Mouse (Mus musculus) erythroblast, embryonic 14.5 days (primary cell): ENCODE results near the gene Abca13. TPM values are rescaled to one million over a fixed set of nuclear protein-coding genes. Genes with fewer than 3 reads are reported as not detected.
"Not testable (repeated sequence)": the region's sequence is repeated elsewhere in the genome, so short reads cannot be mapped to it uniquely, and the experiment has no call there.

Experiments used
- H3K27me3 ChIP-seq: 2 replicates; pipeline ENCODE4 v1.6.1; 2012; ENCODE audit warnings: inconsistent platforms; ENCODE audit not compliant: control insufficient read depth
- H3K36me3 ChIP-seq: 2 replicates; pipeline ENCODE4 v1.6.1; 2012; ENCODE audit warnings: mild to moderate bottlenecking, inconsistent platforms; ENCODE audit not compliant: control insufficient read depth
- H3K4me1 ChIP-seq: 2 replicates; pipeline ENCODE4 v1.6.1; 2012; ENCODE audit warnings: inconsistent platforms; ENCODE audit not compliant: control insufficient read depth
- H3K4me3 ChIP-seq: replicated peaks from 2 replicates; pipeline ENCODE3; 2012; ENCODE audit warnings: moderate library complexity, mild to moderate bottlenecking, inconsistent platforms
- H3K9me3 ChIP-seq: 2 replicates; pipeline ENCODE4 v1.6.1; 2012; ENCODE audit warnings: low read length, inconsistent platforms, mixed read lengths; ENCODE audit not compliant: control insufficient read depth
- GATA1 ChIP-seq: IDR thresholded peaks from 2 replicates; pipeline ENCODE4 v1.6.1; 2012; ENCODE audit warnings: low read length, inconsistent platforms, mixed read lengths
- TAL1 ChIP-seq: IDR thresholded peaks from 3 replicates; pipeline ENCODE4 v1.6.1; 2012; ENCODE audit warnings: low read length, inconsistent platforms, mixed read lengths
- polyA plus RNA-seq: library from polyadenylated mRNA; stranded (reverse); fragments of >175 nt; gene quantifications from 2 replicates; pipeline ENCODE4 v1.2.3, GENCODE M21; 2012

Gene Abca13
- polyA plus RNA-seq, 1 experiment, result not detected

DNA sequence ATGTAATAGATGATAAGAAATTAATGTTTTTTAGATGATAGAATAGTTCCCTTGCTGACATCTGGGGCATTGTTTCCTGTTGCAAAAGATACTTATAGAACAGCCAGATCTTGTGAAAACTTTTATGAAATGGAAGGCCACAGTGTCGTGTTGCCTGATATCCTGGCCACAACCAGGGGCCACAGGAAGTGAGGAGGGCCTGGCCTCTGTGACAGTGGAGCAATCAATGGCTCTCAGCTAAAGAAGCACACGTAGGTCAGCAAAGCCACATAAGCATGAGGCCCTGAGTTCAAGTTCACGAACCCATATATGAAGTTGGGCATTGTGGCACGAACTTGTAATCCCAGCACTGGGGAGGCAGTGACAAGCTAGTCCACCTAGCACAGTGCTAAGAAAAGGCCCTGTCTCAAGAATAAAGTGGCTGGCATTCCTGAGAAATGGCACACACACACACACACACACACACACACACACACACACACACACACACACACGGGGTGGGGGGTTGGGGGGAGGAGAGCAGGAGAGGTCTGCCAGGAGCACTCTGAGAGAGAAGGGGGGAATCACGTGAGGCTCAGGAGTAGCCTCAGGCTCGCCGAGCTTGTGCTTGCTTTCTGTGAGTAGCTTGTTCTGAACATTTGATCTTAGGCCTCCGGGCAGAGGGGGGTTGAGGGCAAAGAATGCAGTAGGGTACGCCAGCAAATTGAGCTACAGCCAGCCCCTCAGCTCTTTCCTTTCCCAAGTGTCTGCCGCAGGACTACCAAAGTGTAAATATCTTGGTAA lies 779 bp upstream of the Abca13 start:
- Histone ChIP-seq H3K4me1 (no peaks in the 10 kb centered on the region), H3K9me3 (peaks cover 3% of the 10 kb centered on the region; the same call in 1 of the 2 replicates), H3K4me3 (no peak overlapping the region), H3K36me3 (no peaks in the 10 kb centered on the region), H3K27me3 (no peaks in the 10 kb centered on the region)
- TF ChIP-seq GATA1, result no peak
- TF ChIP-seq TAL1, result no peak

DNA sequence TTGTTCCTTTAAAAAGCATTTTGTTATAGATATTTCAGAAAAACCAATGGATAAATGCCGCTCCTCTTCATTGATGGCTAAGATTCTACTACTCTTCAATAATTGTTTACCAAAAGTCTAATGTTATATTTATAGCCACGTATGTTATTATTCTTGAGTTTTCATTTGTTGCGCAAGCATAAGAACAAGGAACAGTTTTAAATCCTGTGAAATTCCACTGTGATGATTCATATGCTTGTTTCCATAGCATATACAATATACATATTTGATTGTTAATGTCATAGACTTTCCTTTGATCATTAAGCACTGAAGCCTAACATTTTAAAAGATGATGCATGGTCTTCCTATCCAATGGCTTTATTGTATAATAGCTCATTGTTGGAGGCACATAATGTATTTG lies 3.1 kb downstream of the Abca13 start:
- H3K4me3 ChIP-seq, result no peak overlapping the region
- TF ChIP-seq GATA1 (no peak), TAL1 (no peak)
- no peaks in the 10 kb centered on the region for H3K27me3 ChIP-seq
- H3K36me3 ChIP-seq, result no peaks in the 10 kb centered on the region
- H3K9me3 ChIP-seq, result no peaks in the 10 kb centered on the region
- H3K4me1 ChIP-seq, result no peaks in the 10 kb centered on the region

DNA sequence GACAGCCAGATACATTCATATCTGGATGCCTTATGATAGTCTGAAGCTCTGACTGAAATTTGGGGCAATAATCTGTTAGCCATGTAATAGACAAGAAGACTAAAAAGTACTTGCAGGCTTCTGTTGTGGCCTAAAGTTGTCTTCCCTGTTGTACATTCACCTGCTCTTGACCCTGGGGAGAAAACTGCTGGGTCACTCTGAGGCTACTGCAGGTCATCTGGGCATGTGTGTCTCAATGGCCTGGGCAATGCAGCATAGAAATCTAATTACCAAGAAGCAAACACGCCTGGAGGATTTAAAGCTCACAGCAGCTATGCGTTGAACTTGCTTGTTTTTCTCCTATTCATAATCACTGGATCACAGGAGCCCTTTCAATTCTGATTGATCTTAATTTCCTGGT lies 8.1 kb downstream of the Abca13 start:
- Histone ChIP-seq H3K4me3 (no peak overlapping the region), H3K4me1 (no peaks in the 10 kb centered on the region), H3K9me3 (no peaks in the 10 kb centered on the region), H3K36me3 (no peaks in the 10 kb centered on the region), H3K27me3 (no peaks in the 10 kb centered on the region)
- no peak for TF ChIP-seq TAL1
- no peak for TF ChIP-seq GATA1

DNA sequence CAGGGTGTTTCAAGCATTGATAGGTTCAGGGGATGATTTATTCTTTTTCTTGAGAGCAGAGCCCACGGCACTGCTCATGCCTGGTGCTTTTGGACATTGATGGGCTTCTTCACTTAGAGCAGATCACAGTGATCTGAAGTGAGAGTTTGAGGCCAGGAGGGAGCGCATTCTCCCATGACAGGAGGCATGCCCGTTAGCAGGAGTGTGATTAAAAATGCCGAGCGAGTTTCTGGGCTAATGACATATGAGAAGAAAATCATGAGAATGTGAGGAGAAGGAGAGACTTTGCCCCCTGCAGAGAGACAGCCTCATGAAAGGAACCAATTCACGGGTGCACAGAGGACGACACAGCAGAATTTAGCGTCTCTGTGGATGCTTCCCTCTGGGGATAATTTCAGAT lies 19.0 kb downstream of the Abca13 start:
- Histone ChIP-seq H3K36me3 (no peaks in the 10 kb centered on the region), H3K4me3 (no peak overlapping the region), H3K4me1 (no peaks in the 10 kb centered on the region), H3K9me3 (no peaks in the 10 kb centered on the region), H3K27me3 (no peaks in the 10 kb centered on the region)
- no peak for TF ChIP-seq GATA1
- no peak for TF ChIP-seq TAL1

DNA sequence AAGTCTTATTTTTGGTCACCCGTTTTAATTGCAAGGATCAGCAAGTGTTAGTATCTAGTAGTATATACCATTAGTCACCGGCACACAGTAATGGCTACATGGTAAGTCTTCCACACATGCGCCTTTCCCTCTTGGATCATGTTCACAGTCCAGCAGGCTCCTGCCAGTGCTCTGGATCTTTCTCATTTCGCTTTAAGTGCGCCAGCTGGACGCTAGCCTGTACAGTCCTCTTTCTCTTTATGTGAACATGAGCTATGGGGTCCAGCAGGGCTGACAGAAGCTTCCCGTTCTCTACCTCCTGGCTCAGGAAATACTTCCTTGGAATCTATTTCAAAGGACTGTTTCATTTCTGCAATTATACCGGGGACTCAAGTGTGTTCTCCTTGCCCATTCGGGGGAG lies 21.8 kb downstream of the Abca13 start:
- Histone ChIP-seq H3K4me3 (no peak overlapping the region), H3K4me1 (no peaks in the 10 kb centered on the region), H3K36me3 (no peaks in the 10 kb centered on the region), H3K27me3 (no peaks in the 10 kb centered on the region), H3K9me3 (no peaks in the 10 kb centered on the region)
- no peak for TF ChIP-seq GATA1
- no peak for TF ChIP-seq TAL1

DNA sequence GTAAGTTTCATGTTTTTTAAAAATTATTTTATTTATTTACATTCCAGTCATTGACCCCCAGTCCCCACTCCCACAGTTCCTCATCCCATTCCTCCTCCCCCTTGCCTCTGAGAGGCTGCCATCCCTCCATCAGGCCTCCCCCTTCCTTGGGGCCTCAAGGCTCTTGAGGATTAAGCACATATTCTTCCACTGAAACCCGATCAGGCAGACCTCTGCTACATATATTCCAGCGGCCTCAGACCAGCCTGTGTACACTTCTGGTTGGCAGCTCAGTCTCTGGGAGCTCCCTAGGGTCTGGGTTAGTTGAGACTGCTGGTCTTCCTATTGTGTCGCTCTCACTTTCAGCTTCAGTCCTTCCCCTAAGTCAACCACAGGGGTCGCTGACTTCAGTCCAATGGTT lies 24.5 kb downstream of the Abca13 start:
- no peak overlapping the region for H3K4me3 ChIP-seq
- H3K27me3 ChIP-seq, result no peaks in the 10 kb centered on the region
- TF ChIP-seq TAL1 (no peak), GATA1 (no peak)
- H3K4me1 ChIP-seq, result no peaks in the 10 kb centered on the region
- H3K9me3 ChIP-seq, result no peaks in the 10 kb centered on the region
- H3K36me3 ChIP-seq, result no peaks in the 10 kb centered on the region

DNA sequence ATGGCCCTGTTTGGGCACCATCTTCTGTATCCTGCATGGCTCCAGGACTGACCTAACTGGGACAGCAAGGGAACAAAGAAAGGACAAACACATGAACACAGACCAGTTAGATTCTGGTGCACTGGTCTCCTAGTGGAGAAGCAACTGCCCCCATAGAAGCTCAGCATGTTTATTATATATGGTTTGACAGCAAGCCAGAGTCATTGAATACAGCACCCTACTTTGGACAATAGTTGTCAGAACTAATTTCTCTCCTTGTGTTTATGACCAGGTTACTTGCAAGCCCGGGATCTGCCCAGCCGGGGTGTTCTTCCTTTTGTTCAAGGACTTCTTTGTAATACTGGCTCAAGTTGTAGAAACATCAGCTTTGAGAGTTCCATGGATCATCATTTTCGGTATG lies 28.8 kb downstream of the Abca13 start:
- Histone ChIP-seq H3K4me1 (no peaks in the 10 kb centered on the region), H3K27me3 (no peaks in the 10 kb centered on the region), H3K36me3 (no peaks in the 10 kb centered on the region), H3K4me3 (no peak overlapping the region), H3K9me3 (no peaks in the 10 kb centered on the region)
- no peak for TF ChIP-seq TAL1
- no peak for TF ChIP-seq GATA1

DNA sequence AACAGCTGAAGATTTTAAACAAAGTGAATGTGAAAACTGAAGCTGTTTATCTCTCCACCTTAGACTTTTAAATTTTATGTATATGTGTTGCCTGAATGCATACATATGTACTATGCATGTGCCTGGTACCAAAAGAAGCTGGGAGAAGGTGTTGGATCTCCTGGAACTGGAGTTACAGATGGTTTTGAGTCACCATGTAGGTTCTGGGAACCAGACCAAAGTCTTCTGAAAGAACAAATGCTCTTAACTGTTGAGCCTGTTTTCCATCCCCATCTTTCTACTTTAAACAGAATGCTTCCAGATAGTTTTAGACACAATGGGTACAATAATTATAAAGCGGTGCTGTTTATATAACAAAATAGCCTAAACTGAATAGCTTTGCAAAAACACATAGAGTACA lies 29.9 kb downstream of the Abca13 start:
- Histone ChIP-seq H3K27me3 (no peaks in the 10 kb centered on the region), H3K4me3 (no peak overlapping the region), H3K9me3 (no peaks in the 10 kb centered on the region), H3K4me1 (no peaks in the 10 kb centered on the region), H3K36me3 (no peaks in the 10 kb centered on the region)
- TF ChIP-seq GATA1 (no peak), TAL1 (no peak)

DNA sequence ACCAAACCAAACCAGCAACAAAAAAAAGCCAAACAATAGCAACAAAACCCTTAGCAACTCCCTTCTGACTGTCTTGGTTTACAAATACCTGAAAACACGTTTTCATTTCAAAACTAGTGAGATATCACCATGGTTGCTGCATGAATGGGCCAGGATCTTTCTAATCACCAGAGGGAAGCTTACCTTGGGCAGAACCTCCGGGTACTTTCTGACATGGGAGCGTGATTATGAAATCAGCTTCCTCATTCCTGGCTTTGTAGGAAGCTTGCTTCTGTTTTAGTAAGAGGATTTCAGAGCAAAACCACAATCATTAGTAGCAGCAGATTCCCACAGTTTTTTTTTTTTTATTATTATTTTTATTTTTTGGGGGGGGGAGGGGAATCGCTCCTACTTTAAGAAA lies 34.7 kb downstream of the Abca13 start:
- no peak overlapping the region for H3K4me3 ChIP-seq
- H3K27me3 ChIP-seq, result no peaks in the 10 kb centered on the region
- no peak for TF ChIP-seq GATA1
- no peak for TF ChIP-seq TAL1

DNA sequence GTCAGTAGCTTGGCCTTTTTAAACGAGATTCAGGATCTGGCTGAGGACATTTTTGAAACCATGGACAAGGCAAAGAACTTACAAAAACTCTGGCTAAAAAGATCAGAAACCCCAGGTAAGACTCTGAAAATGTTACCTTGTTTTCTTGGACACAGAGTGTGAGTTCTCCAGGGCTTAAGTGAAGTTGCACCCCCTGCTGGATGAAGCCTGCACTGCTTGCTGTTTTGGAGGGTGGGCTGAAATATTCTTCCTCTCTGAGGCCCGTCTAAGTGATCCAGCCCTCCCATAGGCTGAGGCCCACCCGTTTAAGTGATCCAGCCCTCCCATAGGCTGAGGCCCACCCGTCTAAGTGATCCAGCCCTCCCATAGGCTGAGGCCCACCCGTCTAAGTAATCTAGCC lies 57.9 kb downstream of the Abca13 start:
- H3K9me3 ChIP-seq, H3K36me3 ChIP-seq, H3K4me3 ChIP-seq, H3K4me1 ChIP-seq, H3K27me3 ChIP-seq: not testable (repeated sequence)

More for the DNA sequence above, 34.7 kb downstream of the Abca13 start:
- Histone ChIP-seq H3K4me1 (no peaks in the 10 kb centered on the region), H3K36me3 (no peaks in the 10 kb centered on the region), H3K9me3 (no peaks in the 10 kb centered on the region)

DNA sequence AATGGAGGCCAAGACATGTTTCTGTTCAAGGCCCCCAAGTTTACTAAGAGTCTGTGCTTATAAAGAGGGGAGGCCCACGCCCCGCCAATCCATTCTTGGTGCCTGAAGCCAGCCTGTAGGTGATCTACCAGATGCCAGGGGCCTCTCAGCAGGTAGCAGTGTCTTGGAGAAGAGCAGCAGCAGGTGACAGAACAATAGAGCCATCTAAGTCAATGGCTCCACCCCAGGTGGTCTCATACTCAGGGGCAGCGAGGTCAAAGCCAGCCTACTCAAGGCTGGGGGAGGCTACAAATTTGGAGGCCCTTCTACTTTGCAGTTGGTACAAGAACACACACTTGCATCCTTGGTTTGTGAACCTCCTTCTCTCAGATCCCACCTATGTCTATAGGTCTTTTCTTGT lies 71.3 kb downstream of the Abca13 start:
- not testable (repeated sequence) for H3K9me3 ChIP-seq, H3K27me3 ChIP-seq, H3K4me3 ChIP-seq, H3K36me3 ChIP-seq, H3K4me1 ChIP-seq
